Mouse (Mus musculus) erythroblast, embryonic 14.5 days (primary cell): ENCODE data around the gene Gm8298.

ENCODE experiments used
- GATA1 ChIP-seq: IDR thresholded peaks from 2 replicates; pipeline ENCODE4 v1.6.1; 2012; ENCODE audit warnings: low read length, inconsistent platforms, mixed read lengths
- TAL1 ChIP-seq: IDR thresholded peaks from 3 replicates; pipeline ENCODE4 v1.6.1; 2012; ENCODE audit warnings: low read length, inconsistent platforms, mixed read lengths

DNA sequence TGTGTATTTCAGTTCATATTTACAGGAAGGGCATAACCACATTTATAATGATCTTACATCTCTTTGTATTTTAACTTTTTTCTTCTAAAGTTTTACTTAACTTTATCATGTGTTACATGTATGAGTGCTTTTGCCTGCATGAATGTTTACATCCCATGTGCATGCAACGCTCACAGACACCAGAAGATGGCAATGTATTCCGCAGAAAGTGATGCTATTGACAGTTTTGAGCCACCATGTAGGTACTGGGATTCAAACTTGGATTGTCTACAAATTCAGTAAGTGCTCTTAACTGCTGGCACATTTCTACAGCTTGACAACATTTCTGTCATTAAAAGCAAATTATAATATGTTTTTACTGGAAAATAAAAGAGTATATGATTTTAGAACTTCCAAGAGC is 9.9 kb downstream of the Gm8298 start:
- TF ChIP-seq TAL1 (no peak), GATA1 (no peak)
